Mouse (Mus musculus) CH12.LX (cell line): ENCODE results near the gene Abca3. TPM values are rescaled to one million over a fixed set of nuclear protein-coding genes. Genes with fewer than 3 reads are reported as not detected.

Source experiments
- DNase-seq: peaks from one replicate; pipeline ENCODE4 v3.0.0-alpha.2; 2013; ENCODE audit errors: extremely low read depth
- H3K27ac ChIP-seq: 2 replicates; pipeline ENCODE4 v1.5.1; 2012; ENCODE audit warnings: low read depth, mild to moderate bottlenecking, control low read depth, moderate library complexity; ENCODE audit not compliant: insufficient read depth
- H3K27me3 ChIP-seq: replicated peaks from 2 replicates; pipeline ENCODE3; 2012; ENCODE audit warnings: inconsistent platforms
- H3K36me3 ChIP-seq, 2 experiments: replicated peaks in 1 of 2; 2 replicates each; pipeline versions ENCODE3 to v1.6.1; 2012; ENCODE audit warnings: inconsistent platforms in 1 of 2, low read length in 1 of 2, mild to moderate bottlenecking in 1 of 2, mixed read lengths in 1 of 2, moderate library complexity in 1 of 2; ENCODE audit not compliant: control insufficient read depth in 1 of 2, insufficient read depth in 1 of 2
- H3K4me1 ChIP-seq, 2 experiments: 2 replicates each; pipeline ENCODE4 v1.6.1; 2012; ENCODE audit warnings: inconsistent platforms in 1 of 2, moderate library complexity in 1 of 2; ENCODE audit not compliant: insufficient read depth in 2 of 2, control insufficient read depth in 1 of 2
- H3K4me2 ChIP-seq: 2 replicates; pipeline ENCODE4 v1.6.1; 2012; ENCODE audit warnings: low read depth, mild to moderate bottlenecking, control low read depth; ENCODE audit not compliant: poor library complexity, insufficient read depth, severe bottlenecking
- H3K4me3 ChIP-seq, 3 experiments: fragments of 150-350 bp in 1 of 3; sonication (generic) in 1 of 3; replicated peaks in 1 of 3; 2 replicates each; pipeline versions ENCODE3 to v1.5.1; 2011 to 2012; ENCODE audit warnings: low read depth in 2 of 3, low read length in 2 of 3, mild to moderate bottlenecking in 2 of 3, moderate library complexity in 2 of 3, control low read depth in 1 of 3, improper control_type of control experiment in 1 of 3, inconsistent platforms in 1 of 3, mixed read lengths in 1 of 3; ENCODE audit not compliant: poor library complexity in 1 of 3
- H3K79me2 ChIP-seq: replicated peaks from 2 replicates; pipeline ENCODE4 v1.6.1; 2012; ENCODE audit warnings: mild to moderate bottlenecking, moderate library complexity; ENCODE audit not compliant: control insufficient read depth, poor library complexity, insufficient read depth, severe bottlenecking; ENCODE audit errors: extremely low read depth
- H3K9ac ChIP-seq: 2 replicates; pipeline ENCODE4 v1.6.1; 2012; ENCODE audit warnings: low read depth, mild to moderate bottlenecking, control low read depth, moderate library complexity; ENCODE audit not compliant: insufficient read depth
- H3K9me3 ChIP-seq: replicated peaks from 2 replicates; pipeline ENCODE3; 2012; ENCODE audit warnings: low read length, inconsistent platforms, mixed read lengths
- BHLHE40 ChIP-seq: IDR thresholded peaks from 2 replicates; pipeline ENCODE4 v1.6.1; 2011; ENCODE audit warnings: mild to moderate bottlenecking, low read depth, low read length, improper control_type of control experiment
- CHD1 ChIP-seq: IDR thresholded peaks from 2 replicates; pipeline ENCODE4 v1.6.1; 2012; ENCODE audit warnings: low read depth, low read length, improper control_type of control experiment, inconsistent platforms
- CHD2 ChIP-seq: IDR thresholded peaks from 2 replicates; pipeline ENCODE4 v1.6.1; 2011; ENCODE audit warnings: low read length, improper control_type of control experiment
- EP300 ChIP-seq: IDR thresholded peaks from 2 replicates; pipeline ENCODE4 v1.6.1; 2011; ENCODE audit warnings: low read length, improper control_type of control experiment
- GABPA ChIP-seq: IDR thresholded peaks from 2 replicates; pipeline ENCODE4 v1.6.1; 2012; ENCODE audit warnings: low read depth, low read length, improper control_type of control experiment, inconsistent platforms; ENCODE audit not compliant: insufficient replicate concordance
- MAFK ChIP-seq: IDR thresholded peaks from 2 replicates; pipeline ENCODE4 v1.6.1; 2011; ENCODE audit warnings: low read length, improper control_type of control experiment; ENCODE audit not compliant: insufficient replicate concordance
- MEF2A ChIP-seq: IDR thresholded peaks from 2 replicates; pipeline ENCODE4 v1.6.1; 2014; ENCODE audit warnings: low read depth, mild to moderate bottlenecking, inconsistent platforms, low read length, improper control_type of control experiment, borderline replicate concordance
- MYC ChIP-seq: IDR thresholded peaks from 2 replicates; pipeline ENCODE4 v1.6.1; 2011; ENCODE audit warnings: low read depth, mild to moderate bottlenecking, improper control_type of control experiment, low read length
- USF1 ChIP-seq: IDR thresholded peaks from 2 replicates; pipeline ENCODE4 v1.6.1; 2014; ENCODE audit warnings: low read depth, mild to moderate bottlenecking, inconsistent platforms, low read length, improper control_type of control experiment
- ZMIZ1 ChIP-seq: IDR thresholded peaks from 2 replicates; pipeline ENCODE4 v1.6.1; 2012; ENCODE audit warnings: low read depth, mild to moderate bottlenecking, inconsistent platforms, low read length, improper control_type of control experiment
- ZNF384 ChIP-seq: IDR thresholded peaks from 2 replicates; pipeline ENCODE4 v1.6.1; 2012; ENCODE audit warnings: low read depth, low read length, improper control_type of control experiment, inconsistent platforms
- dilution Hi-C: fragments of 300-500 bp; cut with MboI; formaldehyde crosslinking; loops from 2 replicates; pipeline ENCODE4 v1.14.3; 2020; ENCODE audit warnings: low sequenced_read_pairs; ENCODE audit not compliant: extremely low pct_unique_long_range_greater_than_20kb, extremely low pct_ligation_motif_present
- in situ Hi-C: fragments of 300-500 bp; cut with MboI; formaldehyde crosslinking; loops from 3 replicates; pipeline ENCODE4 v1.14.3; 2019; ENCODE audit warnings: low sequenced_read_pairs, low pct_ligation_motif_present, low pct_unique_long_range_greater_than_20kb, mixed read lengths
- polyA plus RNA-seq: library from polyadenylated mRNA; unstranded; fragments of >175 nt; gene quantifications from 2 replicates; pipeline ENCODE4 v1.2.1, GENCODE M21; 2012; ENCODE audit warnings: low read depth; ENCODE audit not compliant: insufficient read length
- total RNA-seq, 2 experiments: library from RNA; depleted of rRNA; stranded (reverse); fragments of 300-350 nt in 1 of 2; fragments of >200 nt in 1 of 2; gene quantifications; 2 replicates each; pipeline ENCODE4 v1.2.3; 2012 to 2014

The Abca3 gene
- total and polyA plus RNA-seq, 3 experiments, result 3.9 to 8.7 (median 8.4) TPM

GRCm38 (mm10) chr17:24375094-24375712, 23.5 kb downstream of the Abca3 start:
- H3K27me3 ChIP-seq, result no peaks in the 10 kb centered on the region
- no peaks in the 10 kb centered on the region for H3K79me2 ChIP-seq
- H3K4me2 ChIP-seq, result no peak overlapping the region
- no peaks in the 10 kb centered on the region for H3K9me3 ChIP-seq
- dilution Hi-C loops (no loop called here), in situ Hi-C loops (no loop called here)
- H3K27ac ChIP-seq, result no peak overlapping the region
- no peak overlapping the region for H3K4me3 ChIP-seq
- peaks cover 3 to 17% of the 10 kb centered on the region in 2 experiments; a peak in 3 of 4 replicates for H3K4me1 ChIP-seq
- peaks cover 3 to 77% of the 10 kb centered on the region in 2 experiments for H3K36me3 ChIP-seq
- TF ChIP-seq CHD2 (no peak), MEF2A (no peak), GABPA (no peak), BHLHE40 (no peak), ZMIZ1 (no peak), MYC (no peak), ZNF384 (peak; percentile 57)
- H3K9ac ChIP-seq, result no peak overlapping the region
- no peak for DNase-seq

GRCm38 (mm10) chr17:24375886-24376285, 24.1 kb downstream of the Abca3 start:
- Histone ChIP-seq H3K79me2 (no peaks in the 10 kb centered on the region), H3K4me3 (no peak overlapping the region), H3K27me3 (no peaks in the 10 kb centered on the region), H3K4me1 (peaks cover 3 to 17% of the 10 kb centered on the region in 2 experiments; a peak in 3 of 4 replicates), H3K9ac (no peak overlapping the region), H3K27ac (no peak overlapping the region), H3K9me3 (no peaks in the 10 kb centered on the region), H3K4me2 (no peak overlapping the region), H3K36me3 (peaks cover 3 to 72% of the 10 kb centered on the region in 2 experiments)
- in situ Hi-C loops (no loop called here), dilution Hi-C loops (no loop called here)
- DNase-seq, result no peak
- TF ChIP-seq CHD2, result no peak
- TF ChIP-seq BHLHE40, result 0 out of 2 replicates have a peak, but pooled peaks have one; percentile 6

GRCm38 (mm10) chr17:24378496-24378895, 26.7 kb downstream of the Abca3 start:
- Histone ChIP-seq H3K36me3 (peaks cover 3 to 70% of the 10 kb centered on the region in 2 experiments), H3K79me2 (no peaks in the 10 kb centered on the region), H3K4me2 (no peak overlapping the region), H3K27me3 (no peaks in the 10 kb centered on the region), H3K4me3 (no peak overlapping the region), H3K9ac (no peak overlapping the region), H3K4me1 (peaks cover 3 to 17% of the 10 kb centered on the region in 2 experiments; a peak in 3 of 4 replicates), H3K9me3 (no peaks in the 10 kb centered on the region), H3K27ac (no peak overlapping the region)
- in situ Hi-C loops, result no loop called here
- TF ChIP-seq ZMIZ1, result no peak
- TF ChIP-seq MAFK, result no peak
- TF ChIP-seq USF1, result no peak
- no peak for TF ChIP-seq EP300
- no peak for TF ChIP-seq CHD1
- dilution Hi-C loops, result no loop called here
- DNase-seq, result no peak
